Mouse (Mus musculus) cortical plate, adult 2 months (tissue): ENCODE results near the gene Vav1.

Experiments
- CTCF ChIP-seq: fragments of 200-500 bp; IDR thresholded peaks from 2 replicates; pipeline ENCODE4 v1.5.1; 2011; ENCODE audit warnings: mild to moderate bottlenecking, control low read depth, low read length; ENCODE audit not compliant: insufficient read depth; ENCODE audit errors: extremely low read depth
- POLR2A ChIP-seq: fragments of 200-500 bp; IDR thresholded peaks from 2 replicates; pipeline ENCODE4 v1.6.1; 2011; ENCODE audit warnings: mild to moderate bottlenecking, low read length, control low read depth; ENCODE audit not compliant: insufficient read depth; ENCODE audit errors: extremely low read depth

DNA sequence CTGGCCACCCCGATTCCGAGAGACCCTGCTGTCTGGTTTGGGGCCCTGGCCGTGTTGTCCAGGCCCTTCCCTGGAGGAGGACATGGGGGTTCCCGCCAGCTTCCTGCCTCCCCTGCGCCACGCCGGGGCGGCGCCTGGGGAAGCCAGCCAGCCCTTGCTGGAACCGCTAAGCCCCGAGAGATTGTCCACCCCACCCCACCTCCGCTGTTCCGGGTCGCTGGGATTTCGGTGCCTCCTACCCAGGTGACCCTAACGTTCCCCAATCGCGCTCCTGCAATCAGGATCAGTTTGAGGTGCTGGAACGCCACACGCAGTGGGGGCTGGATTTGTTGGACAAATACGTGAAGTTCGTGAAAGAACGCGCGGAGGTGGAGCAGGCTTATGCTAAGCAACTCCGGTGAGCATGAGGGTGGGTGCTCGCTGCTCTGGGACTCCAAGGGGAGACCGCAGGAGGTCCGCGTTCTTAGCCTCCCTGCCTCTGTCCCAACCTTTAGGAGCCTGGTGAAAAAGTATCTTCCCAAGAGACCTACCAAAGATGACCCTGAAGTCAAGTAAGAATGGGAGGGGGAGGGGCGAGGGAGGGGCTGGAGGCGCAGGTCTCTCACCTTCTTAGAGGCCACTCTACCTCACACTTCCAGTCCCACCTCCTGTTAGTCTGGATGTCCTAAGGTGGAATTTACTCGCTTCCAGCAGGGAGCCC, 28.3 kb upstream of the Vav1 start:
- TF ChIP-seq CTCF (no peak), POLR2A (no peak)
